Mouse (Mus musculus) heart, postnatal 0 days (tissue): ENCODE data around the gene Ephb1.

Source experiments
- CTCF ChIP-seq: IDR thresholded peaks from 2 replicates; pipeline ENCODE4 v1.5.1; 2016; ENCODE audit warnings: antibody characterized with exemption, control low read depth, low read depth
- EP300 ChIP-seq: IDR thresholded peaks from 2 replicates; pipeline ENCODE4 v1.6.1; 2016; ENCODE audit warnings: antibody characterized with exemption, low read depth

- TF ChIP-seq CTCF (no peak), EP300 (no peak)
Measured at GRCm38 (mm10) chr9:101956228-101956627, 398.3 kb downstream of the Ephb1 start.
